Mouse (Mus musculus) lung, embryonic 14.5 days (tissue): ENCODE measurements around the gene Aldoart2. TPM values are rescaled to one million over a fixed set of nuclear protein-coding genes. Genes with fewer than 3 reads are reported as not detected.
"Not testable (repeated sequence)": the region's sequence is repeated elsewhere in the genome, so short reads cannot be mapped to it uniquely, and the experiment has no call there.

Experiments
- ATAC-seq: fragments of 200-750 bp; cut with Nextera tagmentation; 2 replicates; pipeline ENCODE4 v1.8.0; 2017; ENCODE audit warnings: mild to moderate bottlenecking, moderate TSS enrichment, moderate library complexity; ENCODE audit not compliant: insufficient read depth
- DNase-seq: peaks from one replicate; pipeline ENCODE4 v3.0.0-alpha.2; 2015
- H3K27ac ChIP-seq: fragments of 300-500 bp; sonication (generic); 2 replicates; pipeline ENCODE4 v1.5.1; 2014; ENCODE audit warnings: low read depth, mild to moderate bottlenecking, moderate library complexity
- H3K27me3 ChIP-seq: fragments of 300-500 bp; sonication (generic); 2 replicates; pipeline ENCODE4 v1.6.1; 2014; ENCODE audit warnings: low read length, control low read depth; ENCODE audit not compliant: insufficient read depth
- H3K36me3 ChIP-seq: fragments of 300-500 bp; sonication (generic); 2 replicates; pipeline ENCODE4 v1.6.1; 2014; ENCODE audit warnings: control low read depth; ENCODE audit not compliant: insufficient read depth
- H3K4me1 ChIP-seq: fragments of 300-500 bp; sonication (generic); 2 replicates; pipeline ENCODE4 v1.6.1; 2014; ENCODE audit warnings: antibody characterized with exemption, control low read depth; ENCODE audit not compliant: insufficient read depth
- H3K4me2 ChIP-seq: fragments of 300-500 bp; sonication (generic); 2 replicates; pipeline ENCODE4 v1.6.1; 2014; ENCODE audit warnings: mild to moderate bottlenecking
- H3K4me3 ChIP-seq: fragments of 300-500 bp; sonication (generic); 2 replicates; pipeline ENCODE4 v1.5.1; 2014; ENCODE audit warnings: low read depth, low read length
- H3K9ac ChIP-seq: fragments of 300-500 bp; sonication (generic); 2 replicates; pipeline ENCODE4 v1.6.1; 2014
- H3K9me3 ChIP-seq: fragments of 300-500 bp; sonication (generic); 2 replicates; pipeline ENCODE4 v1.6.1; 2016; ENCODE audit warnings: low read depth, low read length, control low read depth
- CTCF ChIP-seq: IDR thresholded peaks from 2 replicates; pipeline ENCODE4 v1.5.1; 2016; ENCODE audit warnings: antibody characterized with exemption, low read depth
- WGBS: fragments of 180-500 bp; shearing (Covaris S2); extraction: QIAGEN DNeasy Blood & Tissue Kit; methylation state at CpG from one replicate; pipeline ENCODE4 v1.1.7; 2014; 5-methylcytosine and 5-hydroxymethylcytosine counted together
- polyA plus RNA-seq: library from polyadenylated mRNA; unstranded; fragments of >200 nt; fragmentation: Nextera tagmentation; extraction: Ambion mirVana; gene quantifications from 2 replicates; pipeline ENCODE4 v1.2.1, GENCODE M21; 2014

Gene Aldoart2
- polyA plus RNA-seq, 1 experiment from 2014 or later: not detected

DNA sequence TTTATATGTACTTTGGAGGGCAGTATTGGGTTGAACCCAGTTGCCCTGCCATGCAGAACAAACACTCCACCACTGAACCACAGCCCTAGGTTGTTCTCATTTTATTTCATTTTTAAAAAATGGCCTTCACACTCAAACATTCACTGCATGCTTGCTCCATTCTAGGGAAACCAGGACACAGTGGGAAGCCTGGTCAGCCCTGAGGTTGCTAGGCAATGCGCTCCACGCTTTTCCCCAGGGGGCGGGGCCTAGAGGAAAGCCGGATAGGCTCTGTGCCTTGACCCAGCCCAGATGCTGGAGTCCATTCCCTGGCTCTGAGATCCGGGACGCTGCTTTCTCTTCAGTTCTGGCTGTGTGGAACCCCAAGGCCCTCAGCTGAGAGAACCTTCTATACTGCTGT lies 8.8 kb downstream of the Aldoart2 start:
- WGBS: 8% methylated on average over 6 of the region's 6 CpGs
- Histone ChIP-seq H3K4me3 (no peak overlapping the region), H3K4me1 (no peaks in the 10 kb centered on the region), H3K27me3 (no peaks in the 10 kb centered on the region), H3K9ac (no peak overlapping the region), H3K36me3 (no peaks in the 10 kb centered on the region), H3K27ac (no peak overlapping the region), H3K9me3 (no peaks in the 10 kb centered on the region), H3K4me2 (no peak overlapping the region)
- TF ChIP-seq CTCF: no peak
- ATAC-seq: peak; percentile 82; the same call in 1 of the 2 replicates
- DNase-seq: peak; percentile 51

GRCm38 (mm10) chr12:55586936-55587335 lies 21.9 kb downstream of the Aldoart2 start:
- WGBS: 57% methylated on average over 9 of the region's 9 CpGs
- not testable (repeated sequence) for ATAC-seq

GRCm38 (mm10) chr12:55598537-55598886 lies 33.5 kb downstream of the Aldoart2 start:
- H3K4me2 ChIP-seq: peak overlapping the region; percentile 79
- H3K9ac ChIP-seq: no peak overlapping the region
- H3K36me3 ChIP-seq: no peaks in the 10 kb centered on the region
- no peaks in the 10 kb centered on the region for H3K4me1 ChIP-seq
- DNase-seq (no peak), ATAC-seq (no peak)
- TF ChIP-seq CTCF: no peak
- H3K4me3 ChIP-seq: peak overlapping the region; percentile 43
- peaks cover 45% of the 10 kb centered on the region for H3K27me3 ChIP-seq
- WGBS: 8% methylated on average over 7 of the region's 7 CpGs
- no peak overlapping the region for H3K27ac ChIP-seq
- H3K9me3 ChIP-seq: no peaks in the 10 kb centered on the region

More at GRCm38 (mm10) chr12:55586936-55587335, 21.9 kb downstream of the Aldoart2 start:
- H3K27ac ChIP-seq, H3K36me3 ChIP-seq, H3K9ac ChIP-seq, H3K4me1 ChIP-seq, H3K4me3 ChIP-seq, DNase-seq, H3K27me3 ChIP-seq, H3K9me3 ChIP-seq, H3K4me2 ChIP-seq: not testable (repeated sequence)

DNA sequence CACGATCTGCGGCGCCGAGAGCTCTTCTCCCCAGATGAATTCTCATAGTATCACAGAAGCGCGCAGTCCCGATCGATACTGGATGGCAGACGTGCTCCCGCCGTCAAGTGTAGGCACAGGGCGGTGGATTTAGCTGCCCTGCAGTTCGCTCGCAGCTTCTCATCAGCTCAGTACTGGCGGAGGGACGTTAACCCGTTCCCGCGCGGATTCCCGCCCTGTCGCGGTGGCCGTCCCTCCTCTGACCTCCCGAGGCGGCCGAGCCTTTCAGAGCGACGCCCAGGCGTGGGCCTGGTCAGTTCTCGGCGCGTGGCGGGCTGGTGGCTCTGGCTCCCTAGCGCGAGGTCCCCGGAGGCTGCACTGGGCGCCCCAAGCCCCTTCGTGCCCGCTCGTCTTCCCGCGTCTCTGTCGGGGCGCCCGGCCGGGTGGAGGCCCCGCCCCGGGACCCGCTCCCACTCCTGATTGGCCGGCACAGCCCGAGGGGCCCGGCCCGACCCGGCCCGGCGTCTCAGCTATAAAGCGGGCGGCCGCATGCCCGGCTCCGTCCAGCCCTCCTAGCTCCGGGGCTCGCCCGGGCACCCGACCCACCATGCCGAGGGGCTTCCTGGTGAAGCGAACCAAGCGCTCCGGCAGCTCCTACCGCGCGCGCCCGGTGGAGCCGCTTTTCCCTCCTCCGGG lies 34.0 kb downstream of the Aldoart2 start, which contains the start of gene Insm2:
TSS of gene Insm2 (plus strand) at position 541 of the 675 bp plus-strand sequence.
- WGBS: 1% methylated on average over 76 of the region's 77 CpGs
- Histone ChIP-seq H3K27me3 (peaks cover 45% of the 10 kb centered on the region), H3K9me3 (no peaks in the 10 kb centered on the region), H3K4me1 (no peaks in the 10 kb centered on the region), H3K4me2 (peak within 1 kb of the TSS; percentile 79), H3K9ac (no peak within 1 kb of the TSS), H3K27ac (no peak within 1 kb of the TSS), H3K36me3 (no peaks in the 10 kb centered on the region), H3K4me3 (peak within 1 kb of the TSS; percentile 43)
- ATAC-seq: peak; percentile 74
- TF ChIP-seq CTCF: no peak
- DNase-seq: peak; percentile 50

DNA sequence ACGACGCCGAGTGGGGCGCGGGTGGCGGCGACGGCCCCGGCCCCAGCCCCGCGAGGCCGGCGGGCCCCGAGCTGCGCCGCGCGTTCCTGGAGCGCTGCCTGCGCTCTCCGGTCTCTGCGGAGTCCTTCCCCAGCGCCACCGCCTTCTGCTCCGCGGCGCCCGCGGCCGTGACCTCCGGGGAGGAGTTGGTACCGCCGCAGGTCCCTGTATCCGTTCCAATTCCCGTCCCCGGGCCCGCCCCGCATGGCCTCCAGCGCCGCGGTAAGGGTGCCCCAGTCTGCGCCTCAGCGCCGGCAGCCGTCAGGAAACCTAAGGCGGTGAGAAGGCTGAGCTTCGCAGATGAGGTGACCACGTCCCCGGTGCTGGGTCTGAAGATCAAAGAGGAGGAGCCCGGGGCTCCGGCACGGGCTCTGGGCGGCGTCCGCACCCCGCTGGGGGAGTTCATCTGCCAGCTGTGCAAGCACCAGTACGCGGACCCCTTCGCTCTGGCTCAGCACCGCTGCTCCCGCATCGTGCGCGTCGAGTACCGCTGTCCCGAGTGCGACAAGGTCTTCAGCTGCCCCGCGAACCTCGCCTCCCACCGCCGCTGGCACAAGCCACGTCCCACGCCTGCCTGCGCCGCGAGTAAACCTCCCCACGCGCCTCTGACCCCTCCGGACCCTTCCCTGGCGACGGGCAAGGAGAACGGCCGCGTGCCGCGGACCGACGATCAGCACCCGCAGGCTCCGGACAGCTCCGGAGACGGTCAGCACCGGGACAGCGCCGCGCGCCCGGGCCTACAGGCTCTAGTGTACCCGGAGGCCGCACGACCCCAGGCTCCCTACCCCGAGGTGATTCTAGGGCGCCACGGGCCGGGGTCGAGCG lies 34.8 kb downstream of the Aldoart2 start:
- peak overlapping the region; percentile 79 for H3K4me2 ChIP-seq
- H3K27me3 ChIP-seq: peaks cover 45% of the 10 kb centered on the region
- ATAC-seq (peak; percentile 96), DNase-seq (peak; percentile 87)
- peak overlapping the region; percentile 43 for H3K4me3 ChIP-seq
- H3K9me3 ChIP-seq: no peaks in the 10 kb centered on the region
- WGBS: 2% methylated on average over 98 of the region's 109 CpGs
- H3K4me1 ChIP-seq: no peaks in the 10 kb centered on the region
- H3K36me3 ChIP-seq: no peaks in the 10 kb centered on the region
- no peak for TF ChIP-seq CTCF
- no peak overlapping the region for H3K27ac ChIP-seq
- H3K9ac ChIP-seq: no peak overlapping the region

DNA sequence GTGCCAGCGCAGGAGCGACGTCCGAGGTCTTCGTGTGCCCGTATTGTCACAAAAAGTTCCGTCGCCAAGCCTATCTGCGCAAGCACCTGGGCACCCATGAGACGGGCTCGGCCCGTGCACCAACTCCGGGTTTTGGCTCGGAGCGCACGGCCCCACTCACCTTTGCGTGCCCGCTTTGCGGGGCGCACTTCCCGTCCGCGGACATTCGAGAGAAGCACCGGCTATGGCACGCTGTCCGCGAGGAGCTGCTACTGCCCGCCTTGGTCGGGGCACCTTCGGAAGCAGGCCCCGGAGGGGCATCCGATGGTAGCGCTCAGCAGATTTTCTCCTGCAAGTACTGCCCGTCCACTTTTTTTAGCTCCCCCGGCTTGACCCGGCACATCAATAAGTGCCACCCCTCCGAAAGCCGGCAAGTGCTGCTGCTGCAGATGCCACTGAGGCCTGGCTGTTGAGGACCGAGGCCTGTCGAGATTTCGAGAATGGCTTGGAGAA lies 35.5 kb downstream of the Aldoart2 start:
- Histone ChIP-seq H3K27ac (no peak overlapping the region), H3K4me1 (no peaks in the 10 kb centered on the region), H3K4me2 (peak overlapping the region; percentile 79), H3K9me3 (no peaks in the 10 kb centered on the region), H3K4me3 (peak overlapping the region; percentile 43), H3K27me3 (peaks cover 45% of the 10 kb centered on the region), H3K9ac (no peak overlapping the region), H3K36me3 (no peaks in the 10 kb centered on the region)
- ATAC-seq: no peak
- WGBS: 4% methylated on average over 42 of the region's 42 CpGs
- no peak for DNase-seq
- TF ChIP-seq CTCF: no peak

- Histone ChIP-seq H3K36me3 (no peaks in the 10 kb centered on the region), H3K4me3 (no peak overlapping the region), H3K9me3 (no peaks in the 10 kb centered on the region), H3K27me3 (peaks cover 22% of the 10 kb centered on the region), H3K4me1 (no peaks in the 10 kb centered on the region), H3K4me2 (no peak overlapping the region), H3K9ac (no peak overlapping the region), H3K27ac (no peak overlapping the region)
- TF ChIP-seq CTCF: no peak
- ATAC-seq (no peak), DNase-seq (no peak)
- WGBS: 63% methylated on average over 3 of the region's 3 CpGs
Observed at GRCm38 (mm10) chr12:55604411-55604810, 39.4 kb downstream of the Aldoart2 start.
